Mouse (Mus musculus): ENCODE results near the gene Arhgef18. TPM values are rescaled to one million over a fixed set of nuclear protein-coding genes. Genes with fewer than 3 reads are reported as not detected.

Gene Arhgef18
- polyA plus RNA-seq, 1 experiment from 2014 or later: 10.1 TPM

DNA sequence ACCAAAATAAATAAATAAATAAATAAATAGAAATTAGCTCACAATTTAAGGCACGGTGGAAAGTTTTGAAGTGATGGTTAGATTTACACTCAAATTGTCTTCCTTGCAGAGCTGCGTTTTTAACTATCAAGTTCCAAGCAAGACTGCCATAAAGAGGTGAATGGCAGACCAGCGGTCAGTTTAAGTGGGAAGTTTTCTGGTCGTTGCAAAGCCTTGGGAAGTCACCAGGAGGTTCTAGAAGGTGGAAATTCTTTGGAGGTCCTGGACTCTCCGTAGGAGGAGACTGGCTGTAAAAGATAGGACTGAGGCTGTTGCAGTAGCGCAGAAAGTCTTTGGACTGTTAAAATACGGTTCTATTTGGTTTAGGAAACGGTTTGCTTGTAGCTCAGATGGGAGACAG lies 106.9 kb downstream of the Arhgef18 start:
- WGBS: 11% methylated on average over 8 of the region's 8 CpGs
- Histone ChIP-seq H3K9me3 (ENCODE audit: control insufficient read depth, low read length) (peaks cover 6% of the 10 kb centered on the region; the same call in 1 of the 2 replicates), H3K4me1 (ENCODE audit: control insufficient read depth, insufficient read depth, low read length) (peaks cover 8% of the 10 kb centered on the region), H3K4me2 (peak overlapping the region; percentile 71), H3K36me3 (ENCODE audit: control insufficient read depth, insufficient read depth, low read length) (peaks cover 26% of the 10 kb centered on the region), H3K27me3 (ENCODE audit: control insufficient read depth, insufficient read depth, low read length) (no peaks in the 10 kb centered on the region), H3K9ac (ENCODE audit: low read length) (peak overlapping the region; percentile 83), H3K27ac (ENCODE audit: low read depth, low read length) (peak overlapping the region; percentile 81), H3K4me3 (ENCODE audit: low read depth, low read length) (peak overlapping the region; percentile 80)
- DNase-seq (ENCODE audit: low spot score, missing footprints) (no peak), ATAC-seq (ENCODE audit: low FRiP score) (peak; percentile 25)

DNA sequence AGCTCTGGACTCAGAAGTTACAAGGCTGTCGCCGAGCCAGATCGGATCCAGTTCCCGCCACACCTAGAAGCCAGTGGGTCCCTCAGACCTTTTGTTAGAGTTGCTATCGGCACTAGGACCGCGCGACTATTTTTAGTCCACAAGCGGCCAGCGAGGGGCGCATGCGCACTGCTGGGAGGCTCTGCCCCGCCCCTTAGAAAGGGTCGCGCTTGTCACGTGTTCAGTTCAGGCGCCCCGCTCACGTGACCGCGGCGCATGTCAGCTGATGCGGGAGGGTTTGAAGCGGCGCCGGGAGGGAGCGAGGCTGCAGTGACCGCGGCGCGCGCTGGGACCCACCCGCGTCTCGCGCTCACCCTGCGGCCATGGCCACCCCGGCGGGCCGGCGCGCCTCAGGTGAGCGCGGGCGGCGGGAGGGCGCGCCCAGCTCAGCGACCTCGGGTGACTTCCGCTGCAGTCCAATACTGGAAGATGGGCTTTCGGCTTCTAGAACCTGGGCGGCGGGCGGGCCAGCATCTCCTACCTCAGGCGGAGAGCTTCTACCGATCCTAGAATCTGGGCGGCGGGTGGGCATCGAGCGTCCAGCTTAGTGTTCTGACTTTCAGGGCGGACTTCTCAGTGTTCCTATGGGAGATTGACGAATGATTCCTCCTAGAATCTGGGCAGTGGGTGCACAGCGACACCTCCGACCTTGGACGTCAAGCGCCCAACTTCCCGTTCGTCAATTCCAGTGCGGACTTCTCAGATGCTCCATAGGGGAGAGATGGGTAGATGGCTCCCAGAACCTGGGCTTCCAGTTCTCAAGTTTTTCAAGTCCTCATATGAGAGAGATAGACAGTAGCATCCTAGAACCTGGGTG lies 107.7 kb downstream of the Arhgef18 start, which contains the start of gene Mcoln1:
Gene Mcoln1, plus strand, starts transcription at position 223 of the 856 bp plus-strand sequence.
- Histone ChIP-seq H3K36me3 (ENCODE audit: control insufficient read depth, insufficient read depth, low read length) (peaks cover 21% of the 10 kb centered on the region), H3K27me3 (ENCODE audit: control insufficient read depth, insufficient read depth, low read length) (no peaks in the 10 kb centered on the region), H3K9me3 (ENCODE audit: control insufficient read depth, low read length) (peaks cover 6% of the 10 kb centered on the region; the same call in 1 of the 2 replicates), H3K4me2 (peak within 1 kb of the TSS; percentile 71), H3K9ac (ENCODE audit: low read length) (peak within 1 kb of the TSS; percentile 87), H3K4me3 (ENCODE audit: low read depth, low read length) (peak within 1 kb of the TSS; percentile 80), H3K4me1 (ENCODE audit: control insufficient read depth, insufficient read depth, low read length) (peaks cover 8% of the 10 kb centered on the region), H3K27ac (ENCODE audit: low read depth, low read length) (peak within 1 kb of the TSS; percentile 81)
- DNase-seq (ENCODE audit: low spot score, missing footprints): peak; percentile 100
- ATAC-seq (ENCODE audit: low FRiP score): peak; percentile 94
- under 1% methylated on average over 60 of the region's 70 CpGs for WGBS

DNA sequence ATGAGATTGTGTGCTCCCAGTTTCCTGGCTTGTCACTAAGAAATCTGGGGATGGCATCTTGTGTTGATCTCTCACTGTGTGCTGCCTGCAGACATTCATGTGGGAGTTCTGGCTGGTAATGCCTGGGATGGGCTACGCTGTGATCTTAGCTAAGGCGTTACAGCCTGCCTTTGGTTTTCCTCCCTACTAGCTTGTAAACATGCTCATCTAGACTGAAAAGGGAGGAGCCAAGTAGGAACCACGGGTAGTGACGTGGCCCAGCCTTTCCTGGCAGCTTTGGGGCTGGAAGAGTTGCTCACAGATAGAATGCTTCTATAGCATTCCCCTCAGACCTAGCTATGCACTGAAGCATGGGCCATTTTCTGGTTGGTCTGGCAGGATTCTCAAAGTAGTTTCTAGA lies 109.4 kb downstream of the Arhgef18 start:
- H3K4me3 ChIP-seq (ENCODE audit: low read depth, low read length): no peak overlapping the region
- no peak overlapping the region for H3K9ac ChIP-seq (ENCODE audit: low read length)
- DNase-seq (ENCODE audit: low spot score, missing footprints) (no peak), ATAC-seq (ENCODE audit: low FRiP score) (no peak)
- no peak overlapping the region for H3K4me2 ChIP-seq
- 82% methylated on average over 4 of the region's 4 CpGs for WGBS
- no peaks in the 10 kb centered on the region for H3K9me3 ChIP-seq (ENCODE audit: control insufficient read depth, low read length)
- peaks cover 13% of the 10 kb centered on the region for H3K36me3 ChIP-seq (ENCODE audit: control insufficient read depth, insufficient read depth, low read length)
- no peak overlapping the region for H3K27ac ChIP-seq (ENCODE audit: low read depth, low read length)
- H3K27me3 ChIP-seq (ENCODE audit: control insufficient read depth, insufficient read depth, low read length): no peaks in the 10 kb centered on the region
- peaks cover 8% of the 10 kb centered on the region for H3K4me1 ChIP-seq (ENCODE audit: control insufficient read depth, insufficient read depth, low read length)

Other genes starting within 250 kb of the Arhgef18 start
- 31.5 and 31.7 TPM in 2 replicates for gene Insr, start 113.4 kb upstream of the Arhgef18 start, polyA plus RNA-seq (2014; fragmentation: Nextera tagmentation; extraction: Ambion mirVana)
- not detected in 2 replicates for gene A430078G23Rik, start 39.6 kb upstream of the Arhgef18 start, polyA plus RNA-seq (2014; fragmentation: Nextera tagmentation; extraction: Ambion mirVana)
- gene Pex11g, start 74.7 kb downstream of the Arhgef18 start, polyA plus RNA-seq (2014; fragmentation: Nextera tagmentation; extraction: Ambion mirVana): 1.8 and 2.8 TPM in 2 replicates
- 0.23 TPM in 1 of 2 replicates, not detected in the other for gene Tex45, start 77.9 kb downstream of the Arhgef18 start, polyA plus RNA-seq (2014; fragmentation: Nextera tagmentation; extraction: Ambion mirVana)
- 30.2 and 31.3 TPM in 2 replicates for gene Zfp358, start 100.1 kb downstream of the Arhgef18 start, polyA plus RNA-seq (2014; fragmentation: Nextera tagmentation; extraction: Ambion mirVana)
- gene Mcoln1, start 107.5 kb downstream of the Arhgef18 start, polyA plus RNA-seq (2014; fragmentation: Nextera tagmentation; extraction: Ambion mirVana): 44.6 and 47.5 TPM in 2 replicates
- 15.6 and 15.8 TPM in 2 replicates for gene Pnpla6, start 122.4 kb downstream of the Arhgef18 start, polyA plus RNA-seq (2014; fragmentation: Nextera tagmentation; extraction: Ambion mirVana)
- gene C330021F23Rik, start 175.0 kb downstream of the Arhgef18 start, polyA plus RNA-seq (2014; fragmentation: Nextera tagmentation; extraction: Ambion mirVana): 6.3 and 8.1 TPM in 2 replicates
- 11.3 and 11.9 TPM in 2 replicates for gene Camsap3, start 194.3 kb downstream of the Arhgef18 start, polyA plus RNA-seq (2014; fragmentation: Nextera tagmentation; extraction: Ambion mirVana)
- gene Xab2, start 228.3 kb downstream of the Arhgef18 start, polyA plus RNA-seq (2014; fragmentation: Nextera tagmentation; extraction: Ambion mirVana): 58.6 and 63.8 TPM in 2 replicates
- 96.9 and 113 TPM in 2 replicates for gene Pet100, start 228.5 kb downstream of the Arhgef18 start, polyA plus RNA-seq (2014; fragmentation: Nextera tagmentation; extraction: Ambion mirVana)
- 0.23 TPM in 1 of 2 replicates, not detected in the other for gene Pcp2, start 232.5 kb downstream of the Arhgef18 start, polyA plus RNA-seq (2014; fragmentation: Nextera tagmentation; extraction: Ambion mirVana)
- 16.7 and 18.1 TPM in 2 replicates for gene Stxbp2, start 237.9 kb downstream of the Arhgef18 start, polyA plus RNA-seq (2014; fragmentation: Nextera tagmentation; extraction: Ambion mirVana)

Data from midbrain, embryonic 11.5 days (tissue).